Mouse (Mus musculus) limb, embryonic 13.5 days (tissue): ENCODE data around the gene Upk1a. TPM values are rescaled to one million over a fixed set of nuclear protein-coding genes. Genes with fewer than 3 reads are reported as not detected.

Source experiments
- microRNA-seq: library from miRNA; unstranded; fragments of <30 nt; microRNA quantifications from one replicate; pipeline ENCODE4, GENCODE M21; 2016
- polyA plus RNA-seq: library from polyadenylated mRNA; unstranded; fragments of >200 nt; fragmentation: Nextera tagmentation; extraction: Ambion mirVana; gene quantifications from 2 replicates; pipeline ENCODE4 v1.2.1, GENCODE M21; 2015

The Upk1a gene
- polyA plus RNA-seq, 1 experiment from 2014 or later: 1.7 TPM

Small RNAs within 50 kb of the gene (microRNA-seq; reads per million reads assigned to microRNA genes)
- gene Mir3569: not detected

Other genes with a start within 250 kb of the Upk1a start
- 29.7 and 32.7 TPM in 2 replicates for gene Tyrobp, start 199.1 kb downstream of the Upk1a start, polyA plus RNA-seq
- 0.64 and 0.68 TPM in 2 replicates for gene Hcst, start 193.0 kb downstream of the Upk1a start, polyA plus RNA-seq
- 1.3 and 2.0 TPM in 2 replicates for gene Nfkbid, start 191.1 kb downstream of the Upk1a start, polyA plus RNA-seq
- gene Aplp1, start 167.3 kb downstream of the Upk1a start, polyA plus RNA-seq: 38.4 and 44.2 TPM in 2 replicates
- 0.20 and 0.23 TPM in 2 replicates for gene Kirrel2, start 155.2 kb downstream of the Upk1a start, polyA plus RNA-seq
- 0.09 TPM in 2 replicates for gene Nphs1, start 154.5 kb downstream of the Upk1a start, polyA plus RNA-seq
- gene Prodh2, start 119.2 kb downstream of the Upk1a start, polyA plus RNA-seq: 0.32 TPM in 1 of 2 replicates, not detected in the other
- 11.4 and 11.6 TPM in 2 replicates for gene Arhgap33, start 77.8 kb downstream of the Upk1a start, polyA plus RNA-seq
- 15.4 and 17.5 TPM in 2 replicates for gene Hspb6, start 60.7 kb downstream of the Upk1a start, polyA plus RNA-seq
- gene Proser3, start 60.5 kb downstream of the Upk1a start, polyA plus RNA-seq: 13.9 TPM in 2 replicates
- gene Lin37, start 53.0 kb downstream of the Upk1a start, polyA plus RNA-seq: 44.2 and 48.3 TPM in 2 replicates
- gene U2af1l4, start 49.5 kb downstream of the Upk1a start, polyA plus RNA-seq: 81.3 and 91.1 TPM in 2 replicates
- gene Gm49396, start 49.5 kb downstream of the Upk1a start, polyA plus RNA-seq: 13.8 and 14.1 TPM in 2 replicates
- 134 and 141 TPM in 2 replicates for gene Psenen, start 49.2 kb downstream of the Upk1a start, polyA plus RNA-seq
- gene Igflr1, start 47.4 kb downstream of the Upk1a start, polyA plus RNA-seq: 3.2 and 4.9 TPM in 2 replicates
- 11.0 and 12.6 TPM in 2 replicates for gene Kmt2b, start 24.1 kb downstream of the Upk1a start, polyA plus RNA-seq
- gene Zbtb32, start 13.9 kb downstream of the Upk1a start, polyA plus RNA-seq: 0.23 and 0.60 TPM in 2 replicates
- 766 and 797 TPM in 2 replicates for gene Cox6b1, start 13.3 kb upstream of the Upk1a start, polyA plus RNA-seq
- not detected in 2 replicates for gene Etv2, start 23.0 kb upstream of the Upk1a start, polyA plus RNA-seq
- 127 and 130 TPM in 2 replicates for gene Rbm42, start 37.5 kb upstream of the Upk1a start, polyA plus RNA-seq
- 45.3 and 50.0 TPM in 2 replicates for gene Haus5, start 52.1 kb upstream of the Upk1a start, polyA plus RNA-seq
- gene Pmis2, start 58.8 kb upstream of the Upk1a start, polyA plus RNA-seq: not detected in 2 replicates
- gene 2200002J24Rik, start 86.1 kb upstream of the Upk1a start, polyA plus RNA-seq: not detected in 2 replicates
- gene Atp4a, start 99.4 kb upstream of the Upk1a start, polyA plus RNA-seq: 0.09 and 0.40 TPM in 2 replicates
- gene Tmem147, start 116.7 kb upstream of the Upk1a start, polyA plus RNA-seq: 187 and 189 TPM in 2 replicates
- gene Gapdhs, start 130.8 kb upstream of the Upk1a start, polyA plus RNA-seq: 0.51 and 0.71 TPM in 2 replicates
- gene Sbsn, start 138.6 kb upstream of the Upk1a start, polyA plus RNA-seq: 1.6 and 2.2 TPM in 2 replicates
- gene Dmkn, start 150.9 kb upstream of the Upk1a start, polyA plus RNA-seq: 7.3 and 11.9 TPM in 2 replicates
- 51.5 and 65.4 TPM in 2 replicates for gene Krtdap, start 175.0 kb upstream of the Upk1a start, polyA plus RNA-seq
- gene Ffar2, start 210.9 kb upstream of the Upk1a start, polyA plus RNA-seq: not detected in 2 replicates
- gene Ffar3, start 243.3 kb upstream of the Upk1a start, polyA plus RNA-seq: not detected in 2 replicates
- gene Ffar1, start 248.7 kb upstream of the Upk1a start, polyA plus RNA-seq: not detected in 2 replicates